Mouse (Mus musculus): ENCODE results near the gene Hdgfl3. TPM values are rescaled to one million over a fixed set of nuclear protein-coding genes. Genes with fewer than 3 reads are reported as not detected.
"Not testable (repeated sequence)": the region's sequence is repeated elsewhere in the genome, so short reads cannot be mapped to it uniquely, and the experiment has no call there.

The Hdgfl3 gene
- polyA plus RNA-seq, 1 experiment from 2014 or later: 34.4 TPM

- Histone ChIP-seq H3K4me3 (ENCODE audit: low read depth, low read length) (no peak overlapping the region), H3K27ac (replicated peaks; ENCODE audit: low read depth, low read length) (no peak overlapping the region), H3K27me3 (ENCODE audit: control insufficient read depth, insufficient read depth, low read length) (no peaks in the 10 kb centered on the region), H3K4me2 (ENCODE audit: low read depth, severe bottlenecking) (no peak overlapping the region), H3K9me3 (ENCODE audit: control insufficient read depth, low read length) (no peaks in the 10 kb centered on the region), H3K4me1 (ENCODE audit: control insufficient read depth, insufficient read depth, low read length) (no peaks in the 10 kb centered on the region; the same call in 1 of the 2 replicates), H3K36me3 (ENCODE audit: control insufficient read depth, insufficient read depth, low read length) (no peaks in the 10 kb centered on the region), H3K9ac (ENCODE audit: low read length) (no peak overlapping the region)
- ATAC-seq (ENCODE audit: insufficient number of reproducible peaks, low FRiP score, low TSS enrichment, low read depth): no peak
- no peak for DNase-seq (ENCODE audit: low spot score)
- WGBS: 71% methylated on average over 7 of the region's 7 CpGs
Observed at GRCm38 (mm10) chr7:81840661-81841181, 93.6 kb downstream of the Hdgfl3 start.

- ATAC-seq (ENCODE audit: insufficient number of reproducible peaks, low FRiP score, low TSS enrichment, low read depth): no peak
- Histone ChIP-seq H3K9ac (ENCODE audit: low read length) (no peak overlapping the region), H3K27ac (replicated peaks; ENCODE audit: low read depth, low read length) (no peak overlapping the region), H3K4me2 (ENCODE audit: low read depth, severe bottlenecking) (no peak overlapping the region), H3K4me3 (ENCODE audit: low read depth, low read length) (no peak overlapping the region), H3K9me3 (ENCODE audit: control insufficient read depth, low read length) (no peaks in the 10 kb centered on the region), H3K27me3 (ENCODE audit: control insufficient read depth, insufficient read depth, low read length) (no peaks in the 10 kb centered on the region), H3K4me1 (ENCODE audit: control insufficient read depth, insufficient read depth, low read length) (no peaks in the 10 kb centered on the region), H3K36me3 (ENCODE audit: control insufficient read depth, insufficient read depth, low read length) (no peaks in the 10 kb centered on the region)
- DNase-seq (ENCODE audit: low spot score): no peak
- WGBS: 68% methylated on average over 6 of the region's 6 CpGs
Observed at GRCm38 (mm10) chr7:81839746-81840145, 94.5 kb downstream of the Hdgfl3 start.

GRCm38 (mm10) chr7:81837771-81838170 lies 96.5 kb downstream of the Hdgfl3 start:
- not testable (repeated sequence) for H3K9me3 ChIP-seq (ENCODE audit: control insufficient read depth, low read length); H3K4me2 ChIP-seq (ENCODE audit: low read depth, severe bottlenecking); DNase-seq (ENCODE audit: low spot score); ATAC-seq (ENCODE audit: insufficient number of reproducible peaks, low FRiP score, low TSS enrichment, low read depth); H3K4me1 ChIP-seq (ENCODE audit: control insufficient read depth, insufficient read depth, low read length); H3K36me3 ChIP-seq (ENCODE audit: control insufficient read depth, insufficient read depth, low read length); H3K27ac ChIP-seq (replicated peaks; ENCODE audit: low read depth, low read length); H3K4me3 ChIP-seq (ENCODE audit: low read depth, low read length); H3K9ac ChIP-seq (ENCODE audit: low read length); H3K27me3 ChIP-seq (ENCODE audit: control insufficient read depth, insufficient read depth, low read length)
- WGBS: 91% methylated on average over 5 of the region's 5 CpGs

- Histone ChIP-seq H3K36me3 (ENCODE audit: control insufficient read depth, insufficient read depth, low read length) (no peaks in the 10 kb centered on the region), H3K4me2 (ENCODE audit: low read depth, severe bottlenecking) (no peak overlapping the region), H3K27ac (replicated peaks; ENCODE audit: low read depth, low read length) (no peak overlapping the region), H3K27me3 (ENCODE audit: control insufficient read depth, insufficient read depth, low read length) (no peaks in the 10 kb centered on the region), H3K4me1 (ENCODE audit: control insufficient read depth, insufficient read depth, low read length) (no peaks in the 10 kb centered on the region), H3K9ac (ENCODE audit: low read length) (no peak overlapping the region), H3K9me3 (ENCODE audit: control insufficient read depth, low read length) (no peaks in the 10 kb centered on the region), H3K4me3 (ENCODE audit: low read depth, low read length) (no peak overlapping the region)
- no peak for DNase-seq (ENCODE audit: low spot score)
- WGBS: 89% methylated on average over 5 of the region's 5 CpGs
- ATAC-seq (ENCODE audit: insufficient number of reproducible peaks, low FRiP score, low TSS enrichment, low read depth): no peak
Observed at GRCm38 (mm10) chr7:81835430-81835829, 98.8 kb downstream of the Hdgfl3 start.

- no peak overlapping the region for H3K4me2 ChIP-seq (ENCODE audit: low read depth, severe bottlenecking)
- no peak for ATAC-seq (ENCODE audit: insufficient number of reproducible peaks, low FRiP score, low TSS enrichment, low read depth)
- no peaks in the 10 kb centered on the region for H3K27me3 ChIP-seq (ENCODE audit: control insufficient read depth, insufficient read depth, low read length)
Observed at GRCm38 (mm10) chr7:81834847-81835246, 99.4 kb downstream of the Hdgfl3 start.

More at GRCm38 (mm10) chr7:81834847-81835246, 99.4 kb downstream of the Hdgfl3 start:
- Histone ChIP-seq H3K9ac (ENCODE audit: low read length) (no peak overlapping the region), H3K9me3 (ENCODE audit: control insufficient read depth, low read length) (no peaks in the 10 kb centered on the region), H3K4me3 (ENCODE audit: low read depth, low read length) (no peak overlapping the region), H3K4me1 (ENCODE audit: control insufficient read depth, insufficient read depth, low read length) (no peaks in the 10 kb centered on the region), H3K36me3 (ENCODE audit: control insufficient read depth, insufficient read depth, low read length) (no peaks in the 10 kb centered on the region), H3K27ac (replicated peaks; ENCODE audit: low read depth, low read length) (no peak overlapping the region)
- no peak for DNase-seq (ENCODE audit: low spot score)

Other genes with a start within 250 kb of the Hdgfl3 start
- 33.5 and 36.0 TPM in 2 replicates for gene Homer2, start 226.9 kb downstream of the Hdgfl3 start, polyA plus RNA-seq (2014; fragmentation: Nextera tagmentation; extraction: Ambion mirVana)
- 109 and 113 TPM in 2 replicates for gene Ramac, start 171.5 kb downstream of the Hdgfl3 start, polyA plus RNA-seq (2014; fragmentation: Nextera tagmentation; extraction: Ambion mirVana)
- 50.8 and 58.4 TPM in 2 replicates for gene 3110040N11Rik, start 145.0 kb downstream of the Hdgfl3 start, polyA plus RNA-seq (2014; fragmentation: Nextera tagmentation; extraction: Ambion mirVana)
- gene Btbd1, start 105.0 kb downstream of the Hdgfl3 start, polyA plus RNA-seq (2014; fragmentation: Nextera tagmentation; extraction: Ambion mirVana): 74.0 and 76.0 TPM in 2 replicates
- gene Gm10160, start 78.7 kb downstream of the Hdgfl3 start, polyA plus RNA-seq (2014; fragmentation: Nextera tagmentation; extraction: Ambion mirVana): not detected in 2 replicates
- 8.9 and 10.7 TPM in 2 replicates for gene Tm6sf1, start 75.5 kb downstream of the Hdgfl3 start, polyA plus RNA-seq (2014; fragmentation: Nextera tagmentation; extraction: Ambion mirVana)
- 2.9 and 3.4 TPM in 2 replicates for gene Bnc1, start 57.8 kb upstream of the Hdgfl3 start, polyA plus RNA-seq (2014; fragmentation: Nextera tagmentation; extraction: Ambion mirVana)
- gene Sh3gl3, start 239.4 kb upstream of the Hdgfl3 start, polyA plus RNA-seq (2014; fragmentation: Nextera tagmentation; extraction: Ambion mirVana): 19.4 and 21.1 TPM in 2 replicates

All from limb, embryonic 11.5 days (tissue).